Mouse (Mus musculus) limb, embryonic 14.5 days (tissue): ENCODE data around the gene Fam24a. TPM values are rescaled to one million over a fixed set of nuclear protein-coding genes. Genes with fewer than 3 reads are reported as not detected.

Source experiments
- ATAC-seq: fragments of 200-750 bp; cut with Nextera tagmentation; 2 replicates; pipeline ENCODE4 v1.8.0; 2017; ENCODE audit warnings: low read depth, moderate number of reproducible peaks, moderate TSS enrichment; ENCODE audit not compliant: low FRiP score
- DNase-seq: peaks from one replicate; pipeline ENCODE4 v3.0.0-alpha.2; 2015; ENCODE audit warnings: low spot score
- H3K27ac ChIP-seq: fragments of 300-500 bp; sonication (generic); replicated peaks from 2 replicates; pipeline ENCODE4 v1.5.1; 2014; ENCODE audit warnings: low read depth, mild to moderate bottlenecking, low read length, moderate library complexity, mixed read lengths
- H3K27me3 ChIP-seq: fragments of 300-500 bp; sonication (generic); 2 replicates; pipeline ENCODE4 v1.6.1; 2014; ENCODE audit warnings: low read length, mixed read lengths; ENCODE audit not compliant: control insufficient read depth, insufficient read depth
- H3K36me3 ChIP-seq: fragments of 300-500 bp; sonication (generic); 2 replicates; pipeline ENCODE4 v1.6.1; 2014; ENCODE audit warnings: mild to moderate bottlenecking, low read length, moderate library complexity, mixed read lengths; ENCODE audit not compliant: control insufficient read depth, insufficient read depth
- H3K4me1 ChIP-seq: fragments of 300-500 bp; sonication (generic); 2 replicates; pipeline ENCODE4 v1.6.1; 2014; ENCODE audit warnings: antibody characterized with exemption, low read length, mixed read lengths; ENCODE audit not compliant: control insufficient read depth, insufficient read depth
- H3K4me2 ChIP-seq: fragments of 300-500 bp; sonication (generic); replicated peaks from 2 replicates; pipeline ENCODE4 v1.6.1; 2014; ENCODE audit warnings: low read depth, mild to moderate bottlenecking, low read length, moderate library complexity; ENCODE audit not compliant: severe bottlenecking
- H3K4me3 ChIP-seq: fragments of 300-500 bp; sonication (generic); replicated peaks from 2 replicates; pipeline ENCODE4 v1.5.1; 2014; ENCODE audit warnings: low read length
- H3K9ac ChIP-seq: fragments of 300-500 bp; sonication (generic); 2 replicates; pipeline ENCODE4 v1.6.1; 2014; ENCODE audit warnings: mild to moderate bottlenecking, low read depth, low read length, moderate library complexity; ENCODE audit not compliant: severe bottlenecking
- H3K9me3 ChIP-seq: fragments of 300-500 bp; sonication (generic); 2 replicates; pipeline ENCODE4 v1.6.1; 2016; ENCODE audit warnings: low read length; ENCODE audit not compliant: control insufficient read depth
- POLR2A ChIP-seq: fragments of 200-500 bp; IDR thresholded peaks from 2 replicates; pipeline ENCODE4 v1.8.0; 2012; ENCODE audit warnings: inconsistent platforms, mild to moderate bottlenecking, moderate library complexity, borderline replicate concordance; ENCODE audit not compliant: insufficient read depth, insufficient read length; ENCODE audit errors: extremely low read depth
- WGBS: fragments of 180-500 bp; shearing (Covaris S2); extraction: QIAGEN DNeasy Blood & Tissue Kit; methylation state at CpG from one replicate; pipeline ENCODE4 v1.1.7; 2014; 5-methylcytosine and 5-hydroxymethylcytosine counted together
- polyA plus RNA-seq, 2 experiments: library from polyadenylated mRNA; depleted of rRNA in 1 of 2; stranded (reverse) in 1 of 2; unstranded in 1 of 2; fragments of >200 nt; fragmentation: Nextera tagmentation in 1 of 2; extraction: Ambion mirVana in 1 of 2; gene quantifications; 2 replicates each; pipeline versions ENCODE4 v1.2.1 to v1.2.3; 2012 to 2014

Gene Fam24a
- polyA plus RNA-seq, 2 experiments: not detected

DNA sequence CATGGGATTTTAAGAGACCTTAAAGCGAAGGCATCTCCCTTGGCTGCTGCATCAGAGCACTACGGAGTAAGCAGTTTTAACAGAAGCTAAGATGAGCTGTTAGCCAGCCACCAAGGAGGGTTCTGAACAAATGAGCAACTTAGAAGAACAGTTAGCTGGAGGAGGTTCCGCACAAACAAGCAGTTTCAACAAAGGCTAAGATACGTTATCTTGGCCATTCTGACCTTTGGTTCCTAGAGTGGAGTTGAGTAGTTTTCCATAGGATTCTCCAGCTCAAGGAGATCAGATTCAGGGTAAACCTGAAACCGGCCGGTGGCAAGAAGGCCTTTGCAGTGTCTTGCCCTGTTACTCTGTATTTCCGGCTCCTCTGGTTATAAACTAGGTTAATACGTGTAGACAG lies 30.5 kb downstream of the Fam24a start:
- H3K4me1 ChIP-seq: peaks cover 7% of the 10 kb centered on the region
- H3K4me3 ChIP-seq: no peak overlapping the region
- H3K27me3 ChIP-seq: no peaks in the 10 kb centered on the region
- peaks cover 8% of the 10 kb centered on the region; the same call in 1 of the 2 replicates for H3K36me3 ChIP-seq
- no peaks in the 10 kb centered on the region for H3K9me3 ChIP-seq
- no peak for TF ChIP-seq POLR2A
- 93% methylated on average over 8 of the region's 8 CpGs for WGBS
- no peak overlapping the region for H3K27ac ChIP-seq
- DNase-seq: no peak
- H3K4me2 ChIP-seq: no peak overlapping the region
- no peak overlapping the region for H3K9ac ChIP-seq
- ATAC-seq: no peak

- peak; percentile 79 for DNase-seq
- no peaks in the 10 kb centered on the region for H3K9me3 ChIP-seq
- peak within 1 kb of the TSS; percentile 90 for H3K9ac ChIP-seq
- peak; percentile 93 for ATAC-seq
- peak within 1 kb of the TSS; percentile 77 for H3K4me3 ChIP-seq
- WGBS: 4% methylated on average over 46 of the region's 47 CpGs
- peak; percentile 72; the same call in 1 of the 2 replicates for TF ChIP-seq POLR2A
- peaks cover 10% of the 10 kb centered on the region; the same call in 1 of the 2 replicates for H3K4me1 ChIP-seq
- H3K4me2 ChIP-seq: peak within 1 kb of the TSS; percentile 69
- peak within 1 kb of the TSS; percentile 90 for H3K27ac ChIP-seq
- no peaks in the 10 kb centered on the region for H3K27me3 ChIP-seq
- H3K36me3 ChIP-seq: peaks cover 8% of the 10 kb centered on the region
These were observed 37.2 kb downstream of the Fam24a start, which contains the start of gene Pstk for GRCm38 (mm10) chr7:131370648-131371469. Gene Pstk, plus strand, starts transcription at chr7:131371141.

DNA sequence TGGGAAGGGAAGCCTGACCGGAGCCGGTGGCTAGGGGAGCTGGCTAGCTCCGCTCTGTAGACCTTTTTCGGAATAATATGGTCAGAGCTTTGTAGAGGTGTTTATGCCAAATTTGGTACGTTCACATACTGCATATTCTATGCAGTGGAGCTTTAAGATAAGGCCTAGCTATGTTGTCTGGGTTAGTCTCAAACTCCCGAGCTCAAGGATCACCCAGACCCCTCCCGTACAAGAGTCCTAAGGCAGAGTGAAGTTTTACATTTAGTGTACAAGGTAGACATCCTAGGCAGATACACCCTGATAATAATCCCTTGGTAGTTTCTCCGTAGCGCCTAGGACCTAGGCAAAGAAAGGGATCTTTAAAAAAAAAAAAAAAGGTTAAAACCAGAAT lies 37.8 kb downstream of the Fam24a start:
- H3K4me1 ChIP-seq: peaks cover 10% of the 10 kb centered on the region; the same call in 1 of the 2 replicates
- no peaks in the 10 kb centered on the region for H3K27me3 ChIP-seq
- H3K9me3 ChIP-seq: no peaks in the 10 kb centered on the region
- peak overlapping the region; percentile 77 for H3K4me3 ChIP-seq
- ATAC-seq (no peak), DNase-seq (no peak)
- peaks cover 8% of the 10 kb centered on the region for H3K36me3 ChIP-seq
- H3K27ac ChIP-seq: peak overlapping the region; percentile 90
- 9% methylated on average over 9 of the region's 9 CpGs for WGBS
- no peak for TF ChIP-seq POLR2A
- H3K9ac ChIP-seq: peak overlapping the region; percentile 90
- H3K4me2 ChIP-seq: peak overlapping the region; percentile 69

DNA sequence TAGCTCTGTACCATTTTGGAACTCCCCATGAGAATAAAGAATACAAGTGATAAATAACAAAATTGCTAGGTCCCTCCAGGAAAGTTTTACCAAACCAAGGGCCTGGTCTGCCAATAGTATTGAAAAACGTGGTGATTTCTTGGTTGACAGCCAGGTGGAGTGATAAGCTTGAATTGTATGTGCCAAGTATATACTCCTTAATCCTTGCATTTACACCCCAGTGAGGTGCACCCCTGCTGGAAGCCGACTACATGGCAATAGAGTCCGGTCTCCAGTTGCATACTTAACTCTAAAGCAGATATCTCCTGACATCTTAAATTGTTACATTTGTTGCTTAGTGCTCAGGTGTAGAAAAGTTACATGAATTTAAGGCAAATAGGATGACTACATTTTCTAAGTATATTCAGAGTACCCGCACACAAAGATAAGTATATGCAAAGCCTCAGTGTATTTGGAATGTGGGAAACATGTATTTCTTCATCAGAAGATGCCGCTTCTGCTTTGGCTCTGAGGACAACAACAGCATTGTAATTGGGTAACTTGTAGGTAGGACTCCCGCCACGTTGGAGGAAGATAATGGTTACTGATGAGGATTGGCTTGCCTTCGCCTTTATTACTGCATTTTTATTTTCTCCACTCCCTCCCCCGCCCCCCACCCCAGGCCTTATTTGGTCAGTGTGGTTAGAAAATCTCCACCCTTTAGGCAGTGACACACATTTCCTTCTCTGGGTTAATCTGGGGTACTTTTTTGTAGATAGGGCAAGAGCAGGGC lies 38.4 kb downstream of the Fam24a start:
- H3K4me3 ChIP-seq: peak overlapping the region; percentile 77
- H3K36me3 ChIP-seq: peaks cover 8% of the 10 kb centered on the region
- peak; percentile 6 for DNase-seq
- no peak for ATAC-seq
- H3K27me3 ChIP-seq: no peaks in the 10 kb centered on the region
- H3K9ac ChIP-seq: peak overlapping the region; percentile 90
- H3K4me2 ChIP-seq: peak overlapping the region; percentile 69
- no peak overlapping the region for H3K27ac ChIP-seq
- WGBS: 71% methylated on average over 9 of the region's 9 CpGs
- peaks cover 10% of the 10 kb centered on the region; the same call in 1 of the 2 replicates for H3K4me1 ChIP-seq
- H3K9me3 ChIP-seq: no peaks in the 10 kb centered on the region
- no peak for TF ChIP-seq POLR2A

Other genes with a start within 250 kb of the Fam24a start
- not detected in 2 replicates for gene 4933402N03Rik, start 187.6 kb upstream of the Fam24a start, polyA plus RNA-seq (2012; rRNA removed)
- not detected in 2 replicates for gene 4933402N03Rik, start 187.6 kb upstream of the Fam24a start, polyA plus RNA-seq (2014; fragmentation: Nextera tagmentation; extraction: Ambion mirVana)
- 0.03 and 0.04 TPM in 2 replicates for gene 5430419D17Rik, start 159.5 kb upstream of the Fam24a start, polyA plus RNA-seq (2012; rRNA removed)
- gene 5430419D17Rik, start 159.5 kb upstream of the Fam24a start, polyA plus RNA-seq (2014; fragmentation: Nextera tagmentation; extraction: Ambion mirVana): not detected in 2 replicates
- 0.08 and 0.32 TPM in 2 replicates for gene Cuzd1, start 11.6 kb upstream of the Fam24a start, polyA plus RNA-seq (2012; rRNA removed)
- 0.11 TPM in 1 of 2 replicates, not detected in the other for gene Cuzd1, start 11.6 kb upstream of the Fam24a start, polyA plus RNA-seq (2014; fragmentation: Nextera tagmentation; extraction: Ambion mirVana)
- 0.40 and 0.78 TPM in 2 replicates for gene Fam24b, start 4.3 kb upstream of the Fam24a start, polyA plus RNA-seq (2012; rRNA removed)
- gene Fam24b, start 4.3 kb upstream of the Fam24a start, polyA plus RNA-seq (2014; fragmentation: Nextera tagmentation; extraction: Ambion mirVana): not detected in 2 replicates
- gene 2310057M21Rik, start 28.9 kb downstream of the Fam24a start, polyA plus RNA-seq (2012; rRNA removed): 15.0 and 15.4 TPM in 2 replicates
- gene 2310057M21Rik, start 28.9 kb downstream of the Fam24a start, polyA plus RNA-seq (2014; fragmentation: Nextera tagmentation; extraction: Ambion mirVana): 19.6 and 26.4 TPM in 2 replicates
- 72.1 and 77.7 TPM in 2 replicates for gene Pstk, start 37.3 kb downstream of the Fam24a start, polyA plus RNA-seq (2012; rRNA removed)
- gene Pstk, start 37.3 kb downstream of the Fam24a start, polyA plus RNA-seq (2014; fragmentation: Nextera tagmentation; extraction: Ambion mirVana): 70.4 and 71.5 TPM in 2 replicates
- 14.3 and 18.1 TPM in 2 replicates for gene Ikzf5, start 76.7 kb downstream of the Fam24a start, polyA plus RNA-seq (2012; rRNA removed)
- gene Ikzf5, start 76.7 kb downstream of the Fam24a start, polyA plus RNA-seq (2014; fragmentation: Nextera tagmentation; extraction: Ambion mirVana): 16.2 and 17.2 TPM in 2 replicates
- 16.3 and 25.4 TPM in 2 replicates for gene Acadsb, start 76.7 kb downstream of the Fam24a start, polyA plus RNA-seq (2012; rRNA removed)
- gene Acadsb, start 76.7 kb downstream of the Fam24a start, polyA plus RNA-seq (2014; fragmentation: Nextera tagmentation; extraction: Ambion mirVana): 83.1 and 88.9 TPM in 2 replicates
- 0.04 TPM in 1 of 2 replicates, not detected in the other for gene Hmx3, start 209.0 kb downstream of the Fam24a start, polyA plus RNA-seq (2012; rRNA removed)
- gene Hmx3, start 209.0 kb downstream of the Fam24a start, polyA plus RNA-seq (2014; fragmentation: Nextera tagmentation; extraction: Ambion mirVana): not detected in 2 replicates
- 0.09 TPM in 1 of 2 replicates, not detected in the other for gene Hmx2, start 214.9 kb downstream of the Fam24a start, polyA plus RNA-seq (2012; rRNA removed)
- gene Hmx2, start 214.9 kb downstream of the Fam24a start, polyA plus RNA-seq (2014; fragmentation: Nextera tagmentation; extraction: Ambion mirVana): not detected in 2 replicates
- gene Bub3, start 226.4 kb downstream of the Fam24a start, polyA plus RNA-seq (2012; rRNA removed): 169 and 185 TPM in 2 replicates
- gene Bub3, start 226.4 kb downstream of the Fam24a start, polyA plus RNA-seq (2014; fragmentation: Nextera tagmentation; extraction: Ambion mirVana): 188 and 189 TPM in 2 replicates